Mouse (Mus musculus): ENCODE data around the gene D130043K22Rik.

DNA sequence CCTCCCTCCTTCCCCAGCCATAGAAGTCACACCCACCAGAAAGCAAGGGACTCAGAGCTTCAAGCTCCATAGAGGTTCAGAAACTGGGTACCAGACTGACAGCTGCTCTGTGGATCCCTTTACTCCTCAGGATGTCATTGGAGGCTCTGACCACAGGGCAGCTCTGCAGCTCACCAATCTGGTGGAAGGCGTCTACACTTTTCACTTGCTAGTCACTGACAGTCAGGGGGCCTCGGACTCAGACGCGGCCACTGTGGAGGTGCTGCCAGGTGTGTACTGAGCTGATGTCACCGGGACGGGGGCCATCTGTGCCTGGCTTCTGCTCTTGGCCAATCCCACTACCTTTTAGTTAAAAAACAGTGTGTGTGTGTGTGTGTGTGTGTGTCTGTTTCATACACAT, 37.5 kb downstream of the D130043K22Rik start:
- no peak for TF ChIP-seq CTCF (IDR thresholded peaks at IDR 0.05; ENCODE audit: extremely low read depth, insufficient read length, insufficient replicate concordance, low read depth, low read length)
- no peak for TF ChIP-seq POLR2A (IDR thresholded peaks at IDR 0.05; ENCODE audit: low read depth, low read length)

All from small intestine, adult 2 months (tissue).